ENCODE assay signal across 25 mouse cellular contexts in genomic region chr1:34324255-34324654, GRCm38 (mm10).
DNase-seq lines count a peak whose midpoint lies in the region; ATAC-seq lines count a peak whose summit lies in the region.
"Had no signal": no experiment of that assay in that cellular context is flagged by ENCODE, and none has a peak within 500 bp of the region (broad histone marks: within the 10 kb centered on the region; RNA-seq: fewer than 3 reads in every experiment).

No protein-coding gene starts in this region.

- 68% methylated on average over 7 of the region's 7 CpGs for WGBS in heart, embryonic 10.5 days
- 69% methylated on average over 7 of the region's 7 CpGs for WGBS in hindbrain, embryonic 15.5 days
- 86% methylated on average over 7 of the region's 7 CpGs for WGBS in hindbrain, embryonic 11.5 days
- WGBS in neural tube, embryonic 15.5 days = 64% methylated on average over 7 of the region's 7 CpGs

- H3K9me3 ChIP-seq in heart, embryonic 10.5 days = no peaks in the 10 kb centered on the region
- H3K9me3 ChIP-seq in hindbrain, embryonic 15.5 days = no peaks in the 10 kb centered on the region
- no peaks in the 10 kb centered on the region for H3K9me3 ChIP-seq in hindbrain, embryonic 11.5 days (ENCODE audit: control insufficient read depth, low read length)
- H3K9me3 ChIP-seq in neural tube, embryonic 15.5 days (replicated peaks) = no peaks in the 10 kb centered on the region
- H3K9me3 ChIP-seq: embryonic facial prominence, embryonic 10.5 days; embryonic facial prominence, embryonic 13.5 days; forebrain, embryonic 12.5 days; forebrain, embryonic 15.5 days had no signal

- peaks cover 20% of the 10 kb centered on the region; the same call in 1 of the 2 replicates for H3K4me1 ChIP-seq in heart, embryonic 10.5 days
- H3K4me1 ChIP-seq in hindbrain, embryonic 15.5 days (replicated peaks) = no peaks in the 10 kb centered on the region
- no peaks in the 10 kb centered on the region for H3K4me1 ChIP-seq in hindbrain, embryonic 11.5 days (replicated peaks; ENCODE audit: control insufficient read depth, insufficient read depth, low read length)
- H3K4me1 ChIP-seq in neural tube, embryonic 15.5 days = no peaks in the 10 kb centered on the region
- H3K4me1 ChIP-seq: embryonic facial prominence, embryonic 10.5 days; forebrain, embryonic 12.5 days; forebrain, embryonic 15.5 days had no signal

- H3K4me3 ChIP-seq in heart, embryonic 10.5 days = no peak overlapping the region
- no peak overlapping the region for H3K4me3 ChIP-seq in hindbrain, embryonic 15.5 days
- no peak overlapping the region for H3K4me3 ChIP-seq in hindbrain, embryonic 11.5 days (ENCODE audit: low read depth, low read length)
- H3K4me3 ChIP-seq in neural tube, embryonic 15.5 days (replicated peaks) = no peak overlapping the region
- H3K4me3 ChIP-seq: embryonic facial prominence, embryonic 10.5 days; embryonic facial prominence, embryonic 13.5 days; erythroblast, embryonic 14.5 days; forebrain, embryonic 12.5 days; forebrain, embryonic 15.5 days; heart, adult 2 months had no signal

- ATAC-seq in hindbrain, embryonic 15.5 days (ENCODE audit: low FRiP score, low read depth) = peak; percentile 63; the same call in 1 of the 2 replicates
- no peak for ATAC-seq in hindbrain, embryonic 11.5 days (ENCODE audit: low FRiP score)
- ATAC-seq in neural tube, embryonic 15.5 days (ENCODE audit: low FRiP score) = 0 out of 2 replicates have a peak, but pooled peaks have one; percentile 38
- ATAC-seq: forebrain, embryonic 15.5 days; inflammation-experienced regulatory T-cells, adult 6 months; intestine, embryonic 16.5 days had no signal

- H3K36me3 ChIP-seq in heart, embryonic 10.5 days = no peaks in the 10 kb centered on the region
- no peaks in the 10 kb centered on the region for H3K36me3 ChIP-seq in hindbrain, embryonic 15.5 days
- no peaks in the 10 kb centered on the region for H3K36me3 ChIP-seq in hindbrain, embryonic 11.5 days (ENCODE audit: control insufficient read depth, insufficient read depth, low read length)
- no peaks in the 10 kb centered on the region for H3K36me3 ChIP-seq in neural tube, embryonic 15.5 days
- H3K36me3 ChIP-seq: embryonic facial prominence, embryonic 10.5 days; embryonic facial prominence, embryonic 13.5 days; forebrain, embryonic 12.5 days; forebrain, embryonic 15.5 days had no signal

- DNase-seq in heart, adult 11 months = peak; percentile 43
- DNase-seq in heart, embryonic 10.5 days (ENCODE audit: low spot score) = no peak
- no peak for DNase-seq in hindbrain, embryonic 11.5 days (ENCODE audit: low spot score)
- DNase-seq in neural tube, embryonic 10.5 days (ENCODE audit: extremely low spot score, low spot score) = no peak
- no peak for DNase-seq in Muller cell, postnatal 12 days (ENCODE audit: inconsistent ontology term)
- no peak for DNase-seq in yolk sac, embryonic 10.5 days (ENCODE audit: low spot score)
- DNase-seq: adrenal gland, adult 2 months; adrenal gland, postnatal 14 days; cerebellum, adult 11-12 months; cerebellum, adult 8-10 months; cerebellum, postnatal 10 days; cerebellum, postnatal 36 days; embryo, embryonic 11 days; gastrocnemius, postnatal 25 days; heart, adult 2 months had no signal

- H3K27me3 ChIP-seq in heart, embryonic 10.5 days (ENCODE audit: insufficient read depth, poor library complexity, severe bottlenecking) = no peaks in the 10 kb centered on the region
- H3K27me3 ChIP-seq in hindbrain, embryonic 15.5 days = no peaks in the 10 kb centered on the region
- no peaks in the 10 kb centered on the region for H3K27me3 ChIP-seq in hindbrain, embryonic 11.5 days (ENCODE audit: control insufficient read depth, insufficient read depth, low read length)
- no peaks in the 10 kb centered on the region for H3K27me3 ChIP-seq in neural tube, embryonic 15.5 days (replicated peaks)
- H3K27me3 ChIP-seq: embryonic facial prominence, embryonic 13.5 days; forebrain, embryonic 12.5 days; forebrain, embryonic 15.5 days had no signal

- no peak overlapping the region for H3K4me2 ChIP-seq in hindbrain, embryonic 15.5 days
- H3K4me2 ChIP-seq in hindbrain, embryonic 11.5 days (replicated peaks; ENCODE audit: low read depth, low read length) = no peak overlapping the region
- no peak overlapping the region for H3K4me2 ChIP-seq in neural tube, embryonic 15.5 days
- H3K4me2 ChIP-seq: embryonic facial prominence, embryonic 13.5 days; forebrain, embryonic 12.5 days; forebrain, embryonic 15.5 days; heart, embryonic 11.5 days had no signal

- no peak overlapping the region for H3K27ac ChIP-seq in heart, embryonic 10.5 days
- peak overlapping the region; percentile 40; the same call in 1 of the 2 replicates for H3K27ac ChIP-seq in hindbrain, embryonic 15.5 days (replicated peaks)
- no peak overlapping the region for H3K27ac ChIP-seq in hindbrain, embryonic 11.5 days (ENCODE audit: low read depth, low read length)
- H3K27ac ChIP-seq in neural tube, embryonic 15.5 days (replicated peaks) = peak overlapping the region; percentile 33; the same call in 1 of the 2 replicates
- H3K27ac ChIP-seq: embryonic facial prominence, embryonic 10.5 days; embryonic facial prominence, embryonic 13.5 days; forebrain, embryonic 12.5 days; forebrain, embryonic 15.5 days; heart, adult 2 months had no signal

- no peak overlapping the region for H3K9ac ChIP-seq in hindbrain, embryonic 15.5 days
- no peak overlapping the region for H3K9ac ChIP-seq in hindbrain, embryonic 11.5 days (ENCODE audit: low read depth, low read length)
- no peak overlapping the region for H3K9ac ChIP-seq in neural tube, embryonic 15.5 days (replicated peaks)
- H3K9ac ChIP-seq: embryonic facial prominence, embryonic 13.5 days; forebrain, embryonic 12.5 days; forebrain, embryonic 15.5 days had no signal

Comparison
In these comparisons a context has a peak if more than half of its experiments do, and no peak if none do; other contexts are left out.
1. H3K27ac ChIP-seq: peak in hindbrain, embryonic 15.5 days (single experiment) and neural tube, embryonic 15.5 days (single experiment); none in heart, embryonic 10.5 days (single experiment) and hindbrain, embryonic 11.5 days (single experiment).